Mouse (Mus musculus) hindbrain, embryonic 16.5 days (tissue): ENCODE results near the gene Brinp2. TPM values are rescaled to one million over a fixed set of nuclear protein-coding genes. Genes with fewer than 3 reads are reported as not detected.

Experiments
- ATAC-seq: fragments of 200-750 bp; cut with Nextera tagmentation; 2 replicates; pipeline ENCODE4 v1.8.0; 2017; ENCODE audit warnings: moderate TSS enrichment, moderate library complexity
- H3K27ac ChIP-seq: fragments of 300-500 bp; sonication (generic); 2 replicates; pipeline ENCODE4 v1.5.1; 2014; ENCODE audit warnings: low read depth, mild to moderate bottlenecking, control low read depth, low read length, moderate library complexity
- H3K27me3 ChIP-seq: fragments of 300-500 bp; sonication (generic); replicated peaks from 2 replicates; pipeline ENCODE4 v1.6.1; 2014; ENCODE audit warnings: low read length; ENCODE audit not compliant: control insufficient read depth, insufficient read depth
- H3K36me3 ChIP-seq: fragments of 300-500 bp; sonication (generic); 2 replicates; pipeline ENCODE4 v1.6.1; 2014; ENCODE audit warnings: mild to moderate bottlenecking, low read length, moderate library complexity, mixed read lengths; ENCODE audit not compliant: control insufficient read depth, insufficient read depth
- H3K4me1 ChIP-seq: fragments of 300-500 bp; sonication (generic); 2 replicates; pipeline ENCODE4 v1.6.1; 2014; ENCODE audit warnings: low read depth, low read length; ENCODE audit not compliant: control insufficient read depth, insufficient read depth
- H3K4me2 ChIP-seq: fragments of 300-500 bp; sonication (generic); 2 replicates; pipeline ENCODE4 v1.6.1; 2014; ENCODE audit warnings: mild to moderate bottlenecking, low read length, control low read depth, moderate library complexity
- H3K4me3 ChIP-seq: fragments of 300-500 bp; sonication (generic); 2 replicates; pipeline ENCODE4 v1.5.1; 2014; ENCODE audit warnings: mild to moderate bottlenecking, low read length, control low read depth, moderate library complexity
- H3K9ac ChIP-seq: fragments of 300-500 bp; sonication (generic); 2 replicates; pipeline ENCODE4 v1.6.1; 2014; ENCODE audit warnings: low read depth, mild to moderate bottlenecking, control low read depth, low read length, moderate library complexity
- H3K9me3 ChIP-seq: fragments of 300-500 bp; sonication (generic); 2 replicates; pipeline ENCODE4 v1.6.1; 2014; ENCODE audit warnings: mild to moderate bottlenecking, low read length, moderate library complexity; ENCODE audit not compliant: control insufficient read depth
- WGBS: fragments of 180-500 bp; shearing (Covaris S2); extraction: QIAGEN DNeasy Blood & Tissue Kit; methylation state at CpG from one replicate; pipeline ENCODE4 v1.1.7; 2014; 5-methylcytosine and 5-hydroxymethylcytosine counted together
- polyA plus RNA-seq: library from polyadenylated mRNA; unstranded; fragments of >200 nt; fragmentation: Nextera tagmentation; extraction: Ambion mirVana; gene quantifications from 2 replicates; pipeline ENCODE4 v1.2.1, GENCODE M21; 2015

Gene Brinp2
- polyA plus RNA-seq, 1 experiment from 2014 or later = 32.7 TPM

- H3K4me1 ChIP-seq = 0 out of 2 replicates have a peak, but pooled peaks cover 10% of the 10 kb centered on the region
- H3K27ac ChIP-seq = peak overlapping the region; percentile 5; the same call in 1 of the 2 replicates
- no peak overlapping the region for H3K4me3 ChIP-seq
- no peaks in the 10 kb centered on the region for H3K27me3 ChIP-seq
- no peak overlapping the region for H3K4me2 ChIP-seq
- no peaks in the 10 kb centered on the region for H3K9me3 ChIP-seq
- no peak overlapping the region for H3K9ac ChIP-seq
- H3K36me3 ChIP-seq = no peaks in the 10 kb centered on the region
- 51% methylated on average over 3 of the region's 3 CpGs for WGBS
- ATAC-seq = peak; percentile 71; the same call in 1 of the 2 replicates
Measured at GRCm38 (mm10) chr1:158266293-158267019, 89.7 kb downstream of the Brinp2 start.

DNA sequence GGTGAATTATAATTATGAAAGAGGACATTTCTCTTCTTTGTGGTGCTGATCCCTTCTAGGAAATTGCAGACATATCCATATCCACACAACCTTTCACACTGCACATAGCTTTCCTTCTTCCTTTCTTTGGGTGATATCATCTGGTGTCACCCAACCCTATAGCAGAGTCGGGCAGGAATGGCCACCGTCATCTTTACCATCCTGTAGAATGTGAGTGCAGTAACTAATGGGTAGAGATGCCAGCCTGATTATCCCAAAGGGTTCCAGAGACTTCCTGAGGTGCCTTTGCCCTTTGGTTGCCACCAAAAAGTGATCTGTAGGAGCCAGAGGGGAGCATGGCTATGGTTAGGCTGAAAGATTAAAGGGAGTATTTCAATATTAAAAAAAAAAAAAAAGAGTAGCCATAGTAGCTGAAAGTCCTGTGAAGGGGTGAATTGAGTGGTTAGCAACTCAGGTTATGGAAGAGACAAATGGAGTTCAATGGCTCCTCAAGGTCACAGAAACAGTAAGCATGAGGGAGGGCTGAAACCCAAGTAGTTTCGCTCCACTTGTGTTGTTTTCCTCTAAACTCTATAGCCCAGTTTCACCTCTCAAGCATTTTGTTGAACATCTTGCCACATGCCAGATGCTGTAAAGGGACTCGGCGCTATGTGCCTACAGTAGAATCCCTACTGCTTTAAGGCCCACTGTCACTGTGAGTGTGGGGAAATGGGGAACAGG, 96.5 kb downstream of the Brinp2 start:
- WGBS = 94% methylated on average over 5 of the region's 5 CpGs
- Histone ChIP-seq H3K27ac (no peak overlapping the region), H3K27me3 (no peaks in the 10 kb centered on the region), H3K9me3 (no peaks in the 10 kb centered on the region), H3K4me1 (no peaks in the 10 kb centered on the region), H3K36me3 (no peaks in the 10 kb centered on the region; the same call in 1 of the 2 replicates), H3K4me3 (no peak overlapping the region), H3K9ac (no peak overlapping the region), H3K4me2 (no peak overlapping the region)
- no peak for ATAC-seq

GRCm38 (mm10) chr1:158258685-158259292, 97.3 kb downstream of the Brinp2 start:
- H3K27ac ChIP-seq = no peak overlapping the region
- H3K4me3 ChIP-seq = no peak overlapping the region
- H3K9ac ChIP-seq = no peak overlapping the region
- H3K27me3 ChIP-seq = no peaks in the 10 kb centered on the region
- H3K4me2 ChIP-seq = no peak overlapping the region
- WGBS = 70% methylated on average over 6 of the region's 6 CpGs
- no peak for ATAC-seq
- no peaks in the 10 kb centered on the region; the same call in 1 of the 2 replicates for H3K36me3 ChIP-seq
- H3K9me3 ChIP-seq = no peaks in the 10 kb centered on the region
- H3K4me1 ChIP-seq = no peaks in the 10 kb centered on the region

- 92% methylated on average over 9 of the region's 9 CpGs for WGBS
- no peak for ATAC-seq
- H3K4me2 ChIP-seq = no peak overlapping the region
Measured at GRCm38 (mm10) chr1:158255912-158256680, 100.0 kb downstream of the Brinp2 start.

DNA sequence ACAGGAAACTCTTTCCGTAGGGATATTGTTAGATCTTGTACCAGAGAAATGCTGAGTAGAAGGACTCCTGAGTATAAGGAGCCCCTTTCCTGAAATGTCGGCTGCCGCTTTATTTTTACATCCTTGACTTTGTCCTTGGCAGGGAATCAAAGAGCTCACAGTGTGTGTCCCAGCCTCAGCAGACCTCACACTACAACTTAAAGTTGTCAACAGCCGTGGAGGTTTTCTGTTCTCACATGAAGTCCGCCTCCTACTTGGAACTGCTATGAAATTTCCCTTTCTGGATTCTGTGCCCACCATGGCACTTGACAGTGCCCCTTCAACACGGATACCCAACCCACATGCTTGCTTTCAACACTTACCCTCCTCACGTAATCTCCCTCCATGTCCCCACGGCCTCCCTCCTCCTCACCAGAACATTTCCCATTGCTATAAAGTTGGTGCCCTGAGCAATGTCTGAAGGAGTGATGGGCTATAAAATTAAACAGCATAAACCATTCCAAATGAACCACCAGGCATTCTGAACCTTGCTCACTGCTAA, 103.4 kb downstream of the Brinp2 start:
- no peak overlapping the region for H3K4me3 ChIP-seq
- H3K27me3 ChIP-seq = no peaks in the 10 kb centered on the region
- ATAC-seq = no peak
- no peak overlapping the region for H3K27ac ChIP-seq
- no peak overlapping the region for H3K9ac ChIP-seq
- H3K4me1 ChIP-seq = no peaks in the 10 kb centered on the region
- no peak overlapping the region for H3K4me2 ChIP-seq
- H3K9me3 ChIP-seq = no peaks in the 10 kb centered on the region
- WGBS = 77% methylated on average over 8 of the region's 8 CpGs
- H3K36me3 ChIP-seq = no peaks in the 10 kb centered on the region; the same call in 1 of the 2 replicates

More at GRCm38 (mm10) chr1:158255912-158256680, 100.0 kb downstream of the Brinp2 start:
- H3K27ac ChIP-seq = no peak overlapping the region
- no peaks in the 10 kb centered on the region for H3K4me1 ChIP-seq
- H3K27me3 ChIP-seq = no peaks in the 10 kb centered on the region
- no peak overlapping the region for H3K4me3 ChIP-seq
- H3K36me3 ChIP-seq = no peaks in the 10 kb centered on the region; the same call in 1 of the 2 replicates
- H3K9me3 ChIP-seq = no peaks in the 10 kb centered on the region
- no peak overlapping the region for H3K9ac ChIP-seq

- H3K27ac ChIP-seq = no peak overlapping the region
- no peak overlapping the region for H3K4me3 ChIP-seq
- ATAC-seq = no peak
- H3K27me3 ChIP-seq = no peaks in the 10 kb centered on the region
- peaks cover 16% of the 10 kb centered on the region for H3K36me3 ChIP-seq
- no peak overlapping the region for H3K4me2 ChIP-seq
- WGBS = 86% methylated on average over 3 of the region's 3 CpGs
- no peaks in the 10 kb centered on the region for H3K9me3 ChIP-seq
- H3K9ac ChIP-seq = no peak overlapping the region
- H3K4me1 ChIP-seq = no peaks in the 10 kb centered on the region
Measured at GRCm38 (mm10) chr1:158248266-158248665, 107.9 kb downstream of the Brinp2 start.

- WGBS = 95% methylated on average over 14 of the region's 14 CpGs
- no peak overlapping the region for H3K4me3 ChIP-seq
- no peak overlapping the region for H3K4me2 ChIP-seq
- H3K27ac ChIP-seq = no peak overlapping the region
- no peaks in the 10 kb centered on the region for H3K27me3 ChIP-seq
- H3K9ac ChIP-seq = no peak overlapping the region
- peaks cover 16% of the 10 kb centered on the region for H3K36me3 ChIP-seq
- ATAC-seq = no peak
- H3K4me1 ChIP-seq = no peaks in the 10 kb centered on the region
- no peaks in the 10 kb centered on the region for H3K9me3 ChIP-seq
Measured at GRCm38 (mm10) chr1:158246476-158247153, 109.5 kb downstream of the Brinp2 start.

- H3K9ac ChIP-seq = no peak overlapping the region
- WGBS = 86% methylated on average over 8 of the region's 8 CpGs
- peaks cover 16% of the 10 kb centered on the region for H3K36me3 ChIP-seq
- no peak overlapping the region for H3K4me3 ChIP-seq
- no peak for ATAC-seq
- no peaks in the 10 kb centered on the region for H3K4me1 ChIP-seq
- H3K9me3 ChIP-seq = no peaks in the 10 kb centered on the region
- H3K4me2 ChIP-seq = no peak overlapping the region
- H3K27ac ChIP-seq = no peak overlapping the region
- no peaks in the 10 kb centered on the region for H3K27me3 ChIP-seq
Measured at GRCm38 (mm10) chr1:158245486-158245885, 110.6 kb downstream of the Brinp2 start.
